11 mouse cellular contexts compared by ENCODE assay signal in the genomic region with DNA sequence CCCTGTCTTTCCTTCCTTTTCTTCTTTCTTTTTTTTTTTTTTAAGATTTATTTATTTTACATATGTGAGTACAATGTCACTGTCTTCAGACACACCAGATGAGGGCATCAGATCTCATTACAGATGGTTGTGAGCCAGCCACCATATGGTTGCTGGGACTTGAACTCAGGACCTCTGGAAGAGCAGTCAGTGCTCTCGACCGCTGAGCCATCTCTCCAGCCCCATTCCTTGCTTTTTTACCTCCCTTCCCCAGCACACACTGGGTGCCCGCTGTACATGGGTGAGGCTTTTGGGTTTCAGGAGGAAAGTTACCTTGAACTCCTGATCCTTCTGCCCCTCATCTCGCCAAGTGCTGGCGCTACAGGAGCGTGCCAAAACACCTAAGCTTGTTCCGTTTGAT. TPM values are rescaled to one million over a fixed set of nuclear protein-coding genes. Genes with fewer than 3 reads are reported as not detected.
A peak's percentile ranks its signal among the peaks of the same experiment; 100 is the strongest.
DNase-seq lines count a peak whose midpoint lies in the region; ATAC-seq lines count a peak whose summit lies in the region.
"Had no signal": no experiment of that assay in that cellular context is flagged by ENCODE, and none has a peak within 500 bp of the region (broad histone marks: within the 10 kb centered on the region; RNA-seq: fewer than 3 reads in every experiment).

No protein-coding gene starts in this region.

- peak overlapping the region; percentile 98; the same call in 1 of the 2 replicates for H3K27ac ChIP-seq in kidney, embryonic 15.5 days
- no peak overlapping the region for H3K27ac ChIP-seq in kidney, embryonic 14.5 days (ENCODE audit: low read depth, low read length)
- peak overlapping the region; percentile 18; the same call in 1 of the 2 replicates for H3K27ac ChIP-seq in brown adipose tissue, adult 24 weeks (replicated peaks; ENCODE audit: low read depth, low read length)
- H3K27ac ChIP-seq in forebrain, embryonic 14.5 days (ENCODE audit: low read depth, low read length): no peak overlapping the region; the same call in 1 of the 2 replicates
- peak overlapping the region; percentile 96; the same call in 1 of the 2 replicates for H3K27ac ChIP-seq in midbrain, embryonic 15.5 days

- no peaks in the 10 kb centered on the region for H3K27me3 ChIP-seq in kidney, embryonic 15.5 days
- H3K27me3 ChIP-seq in kidney, embryonic 14.5 days (ENCODE audit: control insufficient read depth, insufficient read depth, low read length): no peaks in the 10 kb centered on the region
- no peaks in the 10 kb centered on the region for H3K27me3 ChIP-seq in forebrain, embryonic 14.5 days (replicated peaks; ENCODE audit: control insufficient read depth, insufficient read depth, low read length)
- no peaks in the 10 kb centered on the region for H3K27me3 ChIP-seq in midbrain, embryonic 15.5 days (replicated peaks)

- H3K4me1 ChIP-seq in kidney, embryonic 15.5 days: peaks cover 74% of the 10 kb centered on the region
- H3K4me1 ChIP-seq in kidney, embryonic 14.5 days (ENCODE audit: control insufficient read depth, insufficient read depth, low read length): peaks cover 38% of the 10 kb centered on the region
- H3K4me1 ChIP-seq in brown adipose tissue, adult 24 weeks (ENCODE audit: control insufficient read depth, insufficient read depth, insufficient read length, low read length): peaks cover 50% of the 10 kb centered on the region
- H3K4me1 ChIP-seq in forebrain, embryonic 14.5 days (ENCODE audit: control insufficient read depth, insufficient read depth, low read length): peaks cover 26% of the 10 kb centered on the region
- peaks cover 60% of the 10 kb centered on the region for H3K4me1 ChIP-seq in midbrain, embryonic 15.5 days

- 81% methylated on average over 7 of the region's 7 CpGs for WGBS in kidney, embryonic 15.5 days
- WGBS in kidney, embryonic 14.5 days: 80% methylated on average over 7 of the region's 7 CpGs
- WGBS in forebrain, embryonic 14.5 days: 90% methylated on average over 7 of the region's 7 CpGs
- WGBS in midbrain, embryonic 15.5 days: 90% methylated on average over 7 of the region's 7 CpGs

- H3K4me3 ChIP-seq in kidney, embryonic 15.5 days (replicated peaks): no peak overlapping the region
- H3K4me3 ChIP-seq in kidney, embryonic 14.5 days (ENCODE audit: low read length): no peak overlapping the region
- no peak overlapping the region for H3K4me3 ChIP-seq in brown adipose tissue, adult 24 weeks (ENCODE audit: insufficient read depth, low read depth, low read length)
- no peak overlapping the region for H3K4me3 ChIP-seq in forebrain, embryonic 14.5 days (ENCODE audit: low read depth, low read length)
- no peak overlapping the region for H3K4me3 ChIP-seq in midbrain, embryonic 15.5 days

- no peak overlapping the region; the same call in 1 of the 2 replicates for H3K4me2 ChIP-seq in kidney, embryonic 15.5 days
- no peak overlapping the region for H3K4me2 ChIP-seq in kidney, embryonic 14.5 days (replicated peaks; ENCODE audit: low read depth, low read length)
- H3K4me2 ChIP-seq in forebrain, embryonic 14.5 days (ENCODE audit: low read length): peak overlapping the region; percentile 76
- H3K4me2 ChIP-seq in midbrain, embryonic 15.5 days: peak overlapping the region; percentile 93; the same call in 1 of the 2 replicates

- no peaks in the 10 kb centered on the region for H3K9me3 ChIP-seq in kidney, embryonic 15.5 days (replicated peaks)
- no peaks in the 10 kb centered on the region for H3K9me3 ChIP-seq in kidney, embryonic 14.5 days (ENCODE audit: control insufficient read depth, low read length)
- H3K9me3 ChIP-seq in forebrain, embryonic 14.5 days (replicated peaks; ENCODE audit: control insufficient read depth, low read length): no peaks in the 10 kb centered on the region
- no peaks in the 10 kb centered on the region for H3K9me3 ChIP-seq in midbrain, embryonic 15.5 days

- DNase-seq in forebrain, embryonic 14.5 days (ENCODE audit: low spot score): no peak
- DNase-seq in gastrocnemius, adult 18-20 months (ENCODE audit: low spot score): no peak
- no peak for DNase-seq in layer of hippocampus, adult 18-20 months (ENCODE audit: low spot score in 2 of 2)
- DNase-seq: layer of hippocampus, postnatal 36 days; thymus, adult 2 months had no signal

- ATAC-seq in kidney, embryonic 15.5 days (replicated peaks; ENCODE audit: low FRiP score): no peak
- ATAC-seq in kidney, embryonic 14.5 days (ENCODE audit: low FRiP score, low TSS enrichment): no peak
- no peak for ATAC-seq in forebrain, embryonic 14.5 days
- no peak for ATAC-seq in midbrain, embryonic 15.5 days (replicated peaks)

- peaks cover 36% of the 10 kb centered on the region for H3K36me3 ChIP-seq in kidney, embryonic 15.5 days
- peaks cover 23% of the 10 kb centered on the region for H3K36me3 ChIP-seq in kidney, embryonic 14.5 days (ENCODE audit: control insufficient read depth, insufficient read depth, low read length)
- H3K36me3 ChIP-seq in forebrain, embryonic 14.5 days (ENCODE audit: control insufficient read depth, insufficient read depth, low read length): peaks cover 41% of the 10 kb centered on the region
- H3K36me3 ChIP-seq in midbrain, embryonic 15.5 days (replicated peaks): peaks cover 11% of the 10 kb centered on the region; the same call in 1 of the 2 replicates

- H3K9ac ChIP-seq in kidney, embryonic 15.5 days: no peak overlapping the region
- H3K9ac ChIP-seq in kidney, embryonic 14.5 days (ENCODE audit: low read depth, low read length): no peak overlapping the region
- H3K9ac ChIP-seq in forebrain, embryonic 14.5 days (ENCODE audit: low read length): no peak overlapping the region; the same call in 1 of the 2 replicates
- no peak overlapping the region for H3K9ac ChIP-seq in midbrain, embryonic 15.5 days

RNA-seq across cellular contexts. Expression of gene Arhgef2, which starts 19.8 kb away (rescaled TPM):
- polyA plus RNA-seq in kidney, embryonic 15.5 days (2015; fragmentation: Nextera tagmentation; extraction: Ambion mirVana): 99.8 and 104 TPM in 2 replicates
- polyA plus RNA-seq in kidney, embryonic 14.5 days (2014; fragmentation: Nextera tagmentation; extraction: Ambion mirVana): 110 and 127 TPM in 2 replicates
- 13.7 and 23.6 TPM in 2 replicates for polyA plus RNA-seq in brown adipose tissue, adult 24 weeks (2012; ENCODE audit: insufficient read depth, insufficient read length, missing spikeins)
- 90.6 and 122 TPM in 2 replicates for polyA plus RNA-seq in forebrain, embryonic 14.5 days (2014; fragmentation: Nextera tagmentation; extraction: Ambion mirVana)
- 138 and 145 TPM in 2 replicates for polyA plus RNA-seq in midbrain, embryonic 15.5 days (2015; fragmentation: Nextera tagmentation; extraction: Ambion mirVana)
- 10 to 100 TPM; 11.5 to 20.0 TPM for total RNA-seq in gastrocnemius, adult 18-20 months (2021)
- 100 to 1,000 TPM; 237 to 255 TPM for total RNA-seq in layer of hippocampus, adult 18-20 months (2021)

RNA-seq across cellular contexts. Expression of gene Rxfp4, which starts 27.4 kb away (rescaled TPM):
- polyA plus RNA-seq in kidney, embryonic 15.5 days (2015; fragmentation: Nextera tagmentation; extraction: Ambion mirVana): not detected in 2 replicates
- not detected in 2 replicates for polyA plus RNA-seq in kidney, embryonic 14.5 days (2014; fragmentation: Nextera tagmentation; extraction: Ambion mirVana)
- polyA plus RNA-seq in brown adipose tissue, adult 24 weeks (2012; ENCODE audit: insufficient read depth, insufficient read length, missing spikeins): not detected in 2 replicates
- polyA plus RNA-seq in forebrain, embryonic 14.5 days (2014; fragmentation: Nextera tagmentation; extraction: Ambion mirVana): not detected in 2 replicates
- polyA plus RNA-seq in midbrain, embryonic 15.5 days (2015; fragmentation: Nextera tagmentation; extraction: Ambion mirVana): not detected in 2 replicates
- not detected for total RNA-seq in gastrocnemius, adult 18-20 months (2021)
- not detected for total RNA-seq in layer of hippocampus, adult 18-20 months (2021)
- total RNA-seq: adrenal gland, postnatal 4 days; gastrocnemius, postnatal 4 days; layer of hippocampus, postnatal 36 days had no signal
- polyA plus RNA-seq: thymus, adult 2 months had no signal

RNA-seq across cellular contexts. Expression of gene Ssr2, which starts 49.9 kb away (rescaled TPM):
- polyA plus RNA-seq in kidney, embryonic 15.5 days (2015; fragmentation: Nextera tagmentation; extraction: Ambion mirVana): 300 and 318 TPM in 2 replicates
- polyA plus RNA-seq in kidney, embryonic 14.5 days (2014; fragmentation: Nextera tagmentation; extraction: Ambion mirVana): 260 and 303 TPM in 2 replicates
- polyA plus RNA-seq in brown adipose tissue, adult 24 weeks (2012; ENCODE audit: insufficient read depth, insufficient read length, missing spikeins): 84.2 and 89.0 TPM in 2 replicates
- 135 and 155 TPM in 2 replicates for polyA plus RNA-seq in forebrain, embryonic 14.5 days (2014; fragmentation: Nextera tagmentation; extraction: Ambion mirVana)
- 133 and 143 TPM in 2 replicates for polyA plus RNA-seq in midbrain, embryonic 15.5 days (2015; fragmentation: Nextera tagmentation; extraction: Ambion mirVana)
- 10 to 100 TPM; 40.4 to 44.2 TPM for total RNA-seq in gastrocnemius, adult 18-20 months (2021)
- 10 to 100 TPM; 91.5 to 97.2 TPM for total RNA-seq in layer of hippocampus, adult 18-20 months (2021)

Comparison
In these comparisons a context has a peak if more than half of its experiments do, and no peak if none do; other contexts are left out.
1. H3K27ac ChIP-seq: peak in kidney, embryonic 15.5 days (single experiment), brown adipose tissue, adult 24 weeks (single experiment) and midbrain, embryonic 15.5 days (single experiment); none in kidney, embryonic 14.5 days (single experiment) and forebrain, embryonic 14.5 days (single experiment).
2. H3K4me2 ChIP-seq: peak in forebrain, embryonic 14.5 days (single experiment) and midbrain, embryonic 15.5 days (single experiment); none in kidney, embryonic 15.5 days (single experiment) and kidney, embryonic 14.5 days (single experiment).